In the genomic region with DNA sequence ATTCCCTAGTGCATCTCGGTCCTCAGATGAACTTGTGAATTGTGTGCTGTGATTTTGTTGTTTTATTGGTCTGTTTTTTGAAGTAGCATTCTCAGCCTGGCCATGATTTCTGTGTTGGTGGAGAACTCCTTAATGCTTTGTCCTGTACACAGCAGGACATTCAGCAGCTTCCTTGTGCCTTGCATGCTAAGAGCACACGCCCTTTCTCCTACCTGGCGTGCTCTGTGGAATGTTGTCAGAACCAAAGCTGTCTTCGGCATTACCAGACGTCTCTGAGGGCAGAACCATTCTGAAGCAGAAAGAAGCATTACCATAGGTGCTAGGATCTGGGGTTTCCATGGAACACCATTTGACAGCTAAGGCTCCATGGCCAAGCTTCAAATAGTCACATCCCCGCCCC, we compare ENCODE assay signal across 12 mouse cellular contexts.
"Had no signal": no experiment of that assay in that cellular context is flagged by ENCODE, and none has a peak within 500 bp of the region (broad histone marks: within the 10 kb centered on the region; RNA-seq: fewer than 3 reads in every experiment).

No protein-coding gene starts in this region.

- DNase-seq: retina, postnatal 1 day; right cerebral cortex, adult 18-20 months; right cerebral cortex, postnatal 14 days; right cerebral cortex, postnatal 25 days; right cerebral cortex, postnatal 4 days; spleen, adult 18-20 months; thymus, adult 18-20 months; thymus, adult 2 months; thymus, postnatal 14 days; thymus, postnatal 25 days; thymus, postnatal 36 days; thymus, postnatal 4 days had no signal
